Mouse (Mus musculus) gastrocnemius, adult 8-10 months (tissue): ENCODE data around the gene Basp1. TPM values are rescaled to one million over a fixed set of nuclear protein-coding genes. Genes with fewer than 3 reads are reported as not detected.
"Not testable (repeated sequence)": the region's sequence is repeated elsewhere in the genome, so short reads cannot be mapped to it uniquely, and the experiment has no call there.

Experiments used
- DNase-seq, 2 experiments: peaks; one replicate each; pipeline ENCODE4 v3.0.0; 2022; ENCODE audit warnings: low spot score in 2 of 2
- total RNA-seq, 4 experiments: library from RNA; stranded (reverse); gene quantifications; 2 replicates each; pipeline ENCODE4 v1.2.4; 2022

The Basp1 gene
- total RNA-seq: 1 to 10 TPM in 1 of 4 experiments, under 1 TPM in 3; 0.34 to 1.5 (median 0.75) TPM

DNA sequence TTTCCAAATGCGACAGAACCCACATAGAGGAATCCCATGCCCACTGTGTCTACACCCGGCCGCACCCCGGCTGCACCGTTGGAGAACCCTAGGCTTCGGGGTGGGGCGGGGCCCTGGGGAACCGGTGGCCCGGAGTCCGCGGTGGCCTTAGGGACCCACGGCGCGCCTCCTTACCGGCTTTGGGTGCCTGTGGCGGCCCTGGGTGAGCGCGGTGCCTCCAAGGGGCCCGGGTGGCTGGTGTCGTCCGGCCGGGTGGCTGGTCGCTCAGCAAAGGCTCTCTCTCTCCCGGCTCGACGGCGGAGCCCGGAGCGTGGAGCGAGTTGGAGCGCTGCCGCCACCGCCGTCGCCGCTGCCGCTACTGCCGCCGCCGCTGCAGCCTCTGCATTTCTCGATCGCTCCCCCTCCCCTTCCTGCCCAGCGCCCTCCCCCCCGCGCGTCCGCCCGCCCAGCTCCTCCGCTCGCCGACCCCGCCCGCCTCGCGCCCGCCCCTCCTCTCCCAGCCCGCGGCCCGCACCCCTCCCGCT lies at the start of gene Basp1:
TSS of gene Basp1 (minus strand) at position 387 of the 524 bp plus-strand sequence.
- DNase-seq: peak in 1 of 2 experiments; percentile 7

DNA sequence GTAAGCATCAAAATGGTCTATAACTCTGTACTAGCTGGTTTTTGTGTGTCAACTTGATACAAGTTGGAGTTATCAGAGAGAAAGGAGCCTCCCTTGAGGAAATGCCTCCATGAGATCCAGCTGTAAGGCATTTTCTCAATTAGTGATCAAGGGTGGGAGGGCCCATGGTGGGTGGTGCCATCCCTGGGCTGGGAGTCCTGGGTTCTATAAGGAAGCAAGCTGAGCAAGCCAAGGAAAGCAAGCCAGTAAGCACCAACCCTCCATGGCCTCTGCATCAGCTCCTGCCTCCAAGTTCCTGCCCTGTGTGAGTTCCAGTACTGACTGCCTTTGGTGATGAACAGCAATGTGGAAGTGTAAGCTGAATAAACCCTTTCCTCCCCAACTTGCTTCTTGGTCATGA lies 49.5 kb upstream of the Basp1 start:
- DNase-seq: not testable (repeated sequence)

DNA sequence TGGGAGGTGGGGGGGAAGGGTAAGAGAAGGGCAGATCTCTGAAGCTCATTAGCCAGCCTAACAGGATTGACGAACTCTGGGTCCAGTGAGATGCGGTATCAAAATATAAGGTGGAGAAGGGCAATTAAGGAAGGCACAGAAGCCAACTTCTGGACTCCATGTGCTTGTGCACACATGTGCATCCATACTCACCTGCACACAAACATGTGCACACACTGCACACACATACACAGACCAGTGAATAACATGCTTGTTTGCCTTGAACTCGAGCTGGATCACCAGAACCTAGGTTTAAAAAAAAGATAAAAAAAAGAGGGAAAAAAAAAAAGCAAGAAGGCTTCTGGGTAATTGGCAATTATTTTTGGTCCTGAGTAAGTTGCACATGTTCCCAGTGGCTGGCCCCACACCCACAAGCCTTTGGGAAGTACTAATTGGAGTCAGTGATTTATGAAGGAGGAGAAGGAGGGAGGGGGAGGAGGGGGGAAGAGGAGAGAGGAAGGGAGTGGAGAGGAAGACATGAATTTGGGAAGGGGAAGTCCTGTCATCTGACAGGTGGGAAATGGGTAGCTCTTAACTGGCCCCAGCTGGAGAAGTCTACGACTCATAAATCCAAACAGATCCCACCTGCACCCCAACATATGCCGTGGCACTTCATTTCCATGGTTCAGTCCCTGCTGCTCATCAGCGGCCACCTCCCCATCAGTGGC lies 48.6 kb upstream of the Basp1 start:
- DNase-seq: no peak

DNA sequence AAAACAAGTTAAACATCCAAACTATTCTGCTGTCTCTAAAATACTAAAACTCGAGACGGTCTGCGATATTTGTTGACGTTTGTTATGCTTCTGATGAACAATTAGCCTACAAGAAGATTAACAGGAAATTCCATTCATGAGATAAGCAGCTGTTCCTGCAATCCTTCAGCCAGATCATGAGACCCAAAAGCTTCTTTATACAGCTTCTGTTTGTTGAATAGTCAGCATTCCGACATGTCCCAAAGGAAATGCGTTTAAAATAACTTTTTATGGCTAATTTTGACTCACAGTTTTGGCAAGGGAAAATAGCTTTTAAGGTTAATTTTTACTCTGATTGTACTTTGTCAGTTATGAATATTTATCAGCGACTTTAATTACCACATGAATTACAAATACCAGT lies 46.3 kb upstream of the Basp1 start:
- no peak for DNase-seq

DNA sequence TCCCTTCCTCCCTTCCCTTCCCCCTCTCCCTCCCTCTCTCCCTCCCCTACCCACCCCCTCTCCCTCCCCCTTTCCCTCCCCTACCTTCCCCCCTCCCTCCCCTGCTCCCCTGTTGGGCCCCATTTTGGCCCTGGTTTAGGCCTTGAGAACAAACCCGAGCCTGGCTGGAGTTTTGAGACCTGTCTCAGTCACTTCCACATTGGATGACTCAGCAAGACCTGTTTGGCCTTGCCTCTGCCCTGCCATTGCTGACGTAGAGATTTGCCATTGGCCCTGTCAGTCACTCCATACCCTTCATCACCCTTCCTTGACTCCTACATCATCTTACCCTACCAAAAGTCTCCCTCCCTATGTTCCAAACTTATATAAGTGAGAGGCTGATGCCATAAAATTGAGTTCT lies 43.9 kb upstream of the Basp1 start:
- DNase-seq: no peak

DNA sequence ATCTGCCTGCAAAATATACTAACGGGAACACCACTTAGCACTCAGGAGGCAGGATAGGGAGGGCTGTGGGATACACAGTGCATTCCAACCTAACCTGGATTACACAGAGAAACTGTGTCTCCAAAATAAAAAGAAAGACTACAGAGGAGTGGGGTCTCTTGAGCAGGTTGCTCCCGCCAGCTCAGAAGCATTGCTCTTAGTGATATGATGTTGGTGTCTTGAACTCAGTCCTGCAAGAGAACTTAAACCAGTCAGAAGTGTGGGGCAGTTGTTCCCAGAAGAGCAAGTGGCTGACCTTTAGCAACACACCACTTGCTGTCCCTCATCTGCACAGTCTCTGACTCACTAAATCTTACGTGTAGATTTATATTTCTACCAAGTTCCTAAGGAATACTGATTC lies 40.0 kb upstream of the Basp1 start:
- DNase-seq: no peak

DNA sequence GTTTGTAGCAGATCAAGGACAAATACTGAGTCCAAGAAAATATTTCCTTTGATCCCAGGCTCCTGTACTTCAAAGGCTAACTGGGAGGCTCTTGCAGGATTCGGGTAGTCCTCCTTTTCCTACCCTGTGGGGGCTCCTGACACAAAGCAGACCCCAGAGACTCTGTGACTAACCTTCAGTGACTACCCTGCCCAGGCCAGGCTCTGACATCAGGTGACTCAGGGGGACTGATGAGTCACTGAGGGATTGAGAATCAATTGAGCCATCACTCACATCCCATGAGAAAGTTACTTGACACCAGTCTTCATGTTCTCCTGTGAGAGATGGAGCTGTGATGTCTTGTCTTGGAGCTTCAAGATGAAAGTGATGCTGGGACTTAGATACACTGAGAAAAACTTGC lies 35.8 kb upstream of the Basp1 start:
- no peak for DNase-seq

DNA sequence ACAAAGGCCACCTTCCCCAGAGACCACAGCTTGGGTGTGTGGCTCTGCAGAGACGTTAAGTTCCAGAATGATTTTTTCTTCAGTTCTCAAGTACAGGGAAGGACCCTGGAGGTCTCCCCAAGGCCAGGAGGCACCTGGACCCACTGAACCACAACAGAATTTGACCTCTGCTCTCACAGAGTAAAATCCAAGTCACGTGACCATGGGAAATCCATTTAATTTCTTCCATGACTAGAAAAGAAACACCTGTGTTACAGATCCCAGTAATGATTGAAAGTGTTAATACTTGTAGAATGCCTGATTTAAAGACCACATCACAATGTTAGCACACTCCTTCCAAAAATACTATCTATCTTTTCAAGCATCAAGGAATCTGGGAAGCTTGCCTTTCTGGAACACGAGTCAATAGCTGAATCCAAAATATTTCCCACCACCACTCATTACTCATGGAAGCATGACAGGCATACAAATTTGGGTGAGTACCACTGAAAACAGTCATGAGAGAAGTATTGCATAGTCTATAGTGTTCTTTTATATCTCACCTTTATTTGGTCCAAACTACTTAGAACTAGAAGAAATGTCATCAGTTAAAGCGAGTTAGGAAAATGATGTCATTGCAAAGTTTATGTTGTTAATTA lies 35.3 kb upstream of the Basp1 start:
- DNase-seq: no peak

DNA sequence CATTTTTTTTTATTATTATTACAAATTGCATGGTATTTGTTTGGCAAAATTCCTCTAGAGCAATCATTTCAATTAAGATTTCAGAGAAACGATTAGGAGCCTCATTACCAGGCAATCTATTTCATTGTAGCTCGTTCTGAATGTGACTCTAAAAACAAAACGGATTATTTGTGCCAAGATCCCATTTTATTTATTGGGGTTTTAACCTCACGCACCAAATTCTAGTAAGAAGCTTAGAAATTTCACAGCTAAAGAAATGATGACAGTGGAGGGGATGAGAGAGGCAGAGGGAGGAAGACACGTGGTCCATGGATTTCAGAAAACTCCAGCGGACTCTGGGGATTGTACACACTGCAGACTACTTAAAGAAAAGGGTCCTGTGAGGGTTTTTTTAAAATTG lies 33.6 kb upstream of the Basp1 start:
- no peak for DNase-seq

DNA sequence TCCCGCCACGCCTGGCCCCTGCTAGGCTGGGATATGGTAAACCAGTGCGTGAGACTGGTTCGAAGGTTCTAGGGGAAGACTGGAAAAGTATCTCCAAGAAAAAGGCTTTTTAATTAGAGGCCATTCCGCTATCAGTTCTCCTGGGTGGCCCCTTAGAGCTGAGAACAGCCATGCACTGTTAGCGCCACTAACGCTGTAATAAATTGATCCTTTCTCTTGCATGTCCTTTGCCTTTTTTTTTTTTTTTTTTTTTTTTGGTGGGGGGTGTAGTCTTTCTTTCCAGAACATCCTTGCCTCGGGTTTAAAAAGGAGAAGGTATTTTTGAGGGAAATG lies 32.6 kb upstream of the Basp1 start:
- no peak for DNase-seq

DNA sequence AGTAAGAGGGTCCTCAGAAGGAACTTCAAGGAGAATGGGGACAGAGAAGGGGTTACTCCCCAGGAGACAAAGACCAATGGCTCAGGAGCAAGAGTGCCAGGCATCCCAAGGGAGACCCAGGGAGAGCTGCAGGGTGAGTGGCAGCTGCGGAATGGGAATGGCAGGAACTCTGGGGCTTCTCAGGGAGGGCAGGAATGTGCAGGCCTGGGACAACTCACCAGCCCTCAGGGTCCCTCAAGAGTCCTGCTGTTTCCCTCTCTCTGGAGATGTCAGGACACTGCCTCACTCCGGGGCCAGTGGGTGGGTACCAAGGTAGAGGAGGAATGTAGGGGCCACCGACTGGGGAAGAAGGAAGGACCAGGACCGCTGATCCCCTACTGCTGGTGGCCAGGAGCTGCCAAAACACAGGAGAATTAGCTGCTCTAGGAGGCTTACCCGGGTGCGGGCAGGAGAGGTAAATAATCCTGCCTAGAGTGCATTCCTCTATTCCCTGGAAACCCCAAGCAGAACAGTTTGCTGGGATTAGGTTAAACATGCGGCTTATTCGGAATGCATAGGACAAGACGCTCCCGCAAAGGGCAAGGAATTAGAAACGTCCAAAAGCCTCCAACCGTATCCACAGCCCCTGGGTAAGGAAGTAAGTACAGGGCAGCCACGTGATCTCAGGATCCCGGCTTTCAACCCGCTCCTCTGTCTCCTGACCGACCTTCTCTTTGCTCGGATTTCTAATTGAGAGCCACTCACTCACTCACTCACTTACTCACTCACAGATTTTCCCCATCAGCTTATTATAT lies 32.0 kb upstream of the Basp1 start:
- no peak for DNase-seq

DNA sequence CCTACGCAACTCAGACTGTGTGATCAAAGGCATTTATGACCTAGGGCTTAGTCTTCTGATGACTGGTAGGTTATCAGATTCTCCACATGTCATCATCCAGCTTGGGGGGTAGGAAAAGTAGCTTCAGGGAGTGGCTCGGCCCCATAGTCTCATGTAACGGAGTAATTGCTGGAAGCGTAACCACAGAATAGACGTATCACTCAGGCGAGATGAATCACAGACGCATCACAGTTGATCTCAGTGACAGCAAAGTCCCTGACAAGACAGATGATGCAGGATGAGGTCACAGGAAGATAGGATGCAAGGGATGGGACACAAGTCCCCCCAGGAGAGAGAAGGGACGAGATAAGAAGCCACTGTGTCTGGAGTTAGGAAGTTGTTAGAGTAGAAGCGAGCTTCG lies 30.6 kb upstream of the Basp1 start:
- no peak for DNase-seq

DNA sequence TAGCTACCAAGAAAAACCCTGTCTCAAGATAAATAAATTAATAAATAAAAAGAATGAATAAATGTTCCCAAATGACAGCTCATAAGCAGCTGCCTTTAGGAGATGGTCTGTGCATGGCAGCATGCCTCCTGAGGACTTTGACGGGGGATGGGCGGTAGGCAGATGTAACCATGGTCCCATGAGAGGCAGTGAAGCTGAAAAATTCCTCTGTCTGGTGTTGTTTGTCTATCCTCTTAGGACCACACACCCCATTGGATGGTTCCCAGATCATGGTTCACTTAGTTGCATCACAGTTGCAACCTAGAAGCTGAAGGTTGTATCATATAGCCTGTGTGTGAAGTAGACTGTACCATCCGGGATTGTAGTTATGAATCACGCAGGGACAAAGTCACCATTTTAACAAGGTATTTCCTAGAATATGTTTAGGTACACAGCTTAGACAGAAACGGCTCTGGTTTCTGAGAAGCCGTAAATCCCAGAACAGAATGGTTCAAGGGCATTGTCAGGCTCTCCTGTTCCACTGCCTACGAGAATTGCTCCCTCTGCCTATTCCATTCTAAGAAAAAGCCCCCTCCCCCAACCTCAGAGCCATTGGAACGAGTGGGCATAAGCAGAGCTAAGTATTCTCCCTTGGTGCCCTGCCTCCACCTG lies 29.7 kb upstream of the Basp1 start:
- no peak for DNase-seq

DNA sequence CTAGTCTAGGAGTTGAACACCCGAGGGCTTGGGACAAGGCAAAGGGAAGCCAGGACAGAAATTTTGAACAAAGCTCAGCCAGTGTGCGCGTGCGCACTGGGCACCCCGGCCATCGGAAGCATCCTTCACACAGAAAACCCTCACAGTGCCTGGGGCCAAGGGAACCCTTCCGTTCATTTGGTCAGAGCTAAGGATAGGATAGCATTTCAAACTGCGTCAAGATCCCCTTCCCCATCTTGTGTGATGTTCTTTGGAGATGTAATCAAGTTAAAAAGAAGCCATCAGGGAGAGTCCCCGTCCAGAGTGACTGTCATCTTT lies 28.3 kb upstream of the Basp1 start:
- no peak for DNase-seq

DNA sequence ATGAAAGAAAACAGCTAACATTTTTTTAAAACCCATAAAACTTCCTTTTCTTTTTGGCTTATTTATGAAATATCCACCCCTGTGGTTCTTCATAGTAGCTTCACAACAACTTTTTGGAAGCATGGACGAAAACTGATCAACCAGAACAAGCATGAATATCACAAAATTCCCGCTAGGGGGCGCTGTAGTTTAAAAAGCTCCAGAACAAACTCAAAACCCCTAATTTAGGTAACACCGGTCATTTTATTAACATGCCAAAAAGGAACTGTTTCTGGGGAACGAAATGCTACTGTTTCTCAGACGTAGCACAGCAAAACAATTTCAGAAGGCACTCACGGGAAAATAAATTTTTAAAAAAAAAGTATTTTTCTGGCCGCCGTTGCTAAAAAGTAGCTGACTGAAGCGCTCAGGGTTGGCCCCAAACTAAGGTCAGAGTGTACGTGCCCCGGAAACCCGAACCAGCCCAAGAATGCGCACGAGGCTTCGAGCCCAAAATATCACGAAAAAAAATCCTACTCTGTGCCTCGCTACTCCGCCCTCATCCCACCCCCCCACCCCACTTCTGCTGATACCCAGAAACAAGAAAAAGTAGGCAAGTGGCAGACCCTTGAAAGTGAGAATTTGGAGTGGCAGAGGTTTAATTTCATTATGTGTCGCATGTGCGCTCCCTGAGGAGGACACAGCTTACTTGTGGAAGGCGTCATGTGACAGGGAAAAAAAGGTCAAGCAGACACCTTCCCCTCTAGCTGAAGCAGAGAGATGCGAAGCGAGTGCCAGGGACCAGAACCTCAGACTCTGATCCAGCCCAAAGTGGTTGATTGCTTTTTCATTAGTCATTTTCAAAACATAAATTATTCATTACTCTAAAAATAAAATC lies 27.7 kb upstream of the Basp1 start:
- DNase-seq: peak in 1 of 2 experiments; percentile 33

DNA sequence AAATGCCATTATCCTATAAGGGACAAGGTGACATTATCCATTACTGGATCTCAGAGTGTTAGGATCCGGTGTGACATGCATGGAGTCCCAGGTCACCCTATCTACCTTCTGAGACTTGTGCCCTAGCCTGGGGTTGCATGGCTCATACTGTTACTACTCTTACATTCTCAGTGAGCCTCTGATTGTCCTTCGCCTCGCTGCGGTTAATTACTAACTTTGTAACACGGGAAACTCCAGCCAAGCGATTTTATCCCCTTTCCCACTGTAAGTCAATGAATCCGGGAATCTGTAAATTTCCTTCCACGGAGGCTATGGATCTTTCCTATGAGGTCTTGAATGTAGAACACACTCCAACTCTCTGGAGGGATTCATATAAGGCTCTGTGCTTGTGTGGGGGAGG lies 26.8 kb upstream of the Basp1 start:
- DNase-seq: no peak

DNA sequence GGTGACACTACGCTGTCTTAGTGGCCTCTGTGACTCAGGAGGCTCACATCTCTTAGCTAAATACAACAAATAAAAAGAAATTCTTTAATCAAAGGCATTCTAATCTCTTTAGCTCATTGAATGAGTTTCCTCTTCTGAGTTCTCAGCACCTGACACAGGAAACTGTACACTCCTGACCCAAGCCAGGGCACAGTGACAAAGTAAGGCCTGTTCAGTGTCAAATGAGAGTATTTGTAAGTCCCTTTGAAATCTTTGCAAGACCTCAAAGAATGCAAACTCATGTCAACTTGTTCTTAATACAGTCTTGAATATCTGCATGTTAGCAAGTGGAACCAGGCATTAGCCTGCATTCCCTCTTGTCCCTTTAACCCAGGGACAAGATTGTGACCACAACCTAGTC lies 18.8 kb upstream of the Basp1 start:
- no peak for DNase-seq

DNA sequence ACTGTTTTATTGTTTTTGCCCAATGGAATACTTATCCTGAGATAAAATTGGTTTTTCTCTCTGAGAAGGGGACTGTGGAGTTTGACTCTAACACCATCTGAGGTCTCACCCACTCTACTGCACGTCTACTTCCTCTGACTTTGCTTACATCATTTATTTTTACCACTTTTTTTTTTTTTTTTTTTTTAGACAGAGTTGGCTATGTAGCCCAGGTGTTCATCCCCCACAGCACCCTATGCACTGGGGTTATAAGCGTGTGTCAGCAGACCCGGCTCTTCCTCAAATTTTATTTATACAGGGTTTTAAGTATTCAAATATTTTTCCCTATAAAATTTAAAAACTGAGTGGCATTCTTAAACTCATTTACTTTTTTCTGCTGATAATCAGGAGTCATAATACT lies 16.6 kb upstream of the Basp1 start:
- DNase-seq: no peak

DNA sequence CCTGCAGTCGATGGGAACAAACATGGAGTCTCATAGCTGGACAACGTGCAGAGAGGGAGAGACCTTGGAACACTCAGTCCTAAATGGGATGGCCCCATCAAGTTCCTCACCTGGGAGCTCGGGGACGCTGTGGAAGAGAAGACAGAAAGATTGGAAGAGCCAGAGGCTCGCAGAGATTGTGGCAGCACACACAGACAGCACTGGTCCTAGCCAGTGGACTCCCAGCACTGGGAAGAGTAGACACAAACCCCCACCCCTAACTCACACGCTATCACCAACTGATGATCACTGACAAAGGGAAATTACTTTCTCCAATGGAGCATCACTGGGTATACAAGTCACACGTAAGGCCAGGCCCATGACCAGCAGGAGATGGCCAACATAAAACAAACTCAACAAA lies 15.4 kb upstream of the Basp1 start:
- no peak for DNase-seq

DNA sequence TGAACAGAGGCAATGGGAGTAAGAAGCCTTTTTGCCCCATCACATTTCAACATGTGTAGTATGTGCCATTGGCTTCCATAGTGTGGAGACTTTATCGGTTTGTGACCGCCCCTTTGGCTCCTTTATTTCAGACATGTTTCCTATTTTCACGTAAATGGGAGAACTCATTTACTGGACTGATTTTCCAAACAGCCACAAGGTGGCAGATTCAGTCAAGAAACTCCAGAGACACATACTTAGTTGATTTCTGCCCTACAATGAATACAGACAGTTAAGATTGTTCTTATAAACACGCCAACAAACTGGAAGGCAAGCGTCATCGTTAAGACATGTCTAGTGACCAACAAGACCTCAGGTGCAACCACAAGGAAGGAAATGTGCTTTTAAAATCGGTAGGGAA lies 15.0 kb upstream of the Basp1 start:
- no peak for DNase-seq

DNA sequence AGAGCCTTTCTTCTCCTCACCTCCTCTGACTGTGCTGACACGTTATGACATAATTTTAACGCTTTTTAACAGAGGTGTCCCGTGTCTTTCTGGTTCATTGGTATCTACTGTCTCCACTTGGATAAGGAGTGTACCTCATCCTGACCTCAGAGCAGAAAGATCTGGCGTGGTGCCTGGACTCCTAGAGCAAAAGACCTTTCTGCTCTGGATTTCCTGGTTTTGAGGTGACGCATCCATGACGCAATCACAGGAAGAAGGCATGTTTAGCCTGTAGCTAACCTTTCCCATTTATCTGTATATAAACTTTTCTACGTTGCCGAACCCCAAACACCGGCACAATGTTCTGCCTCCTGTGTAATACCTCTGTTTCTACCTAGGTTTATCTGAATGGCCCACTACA lies 6.7 kb upstream of the Basp1 start:
- no peak for DNase-seq
